Mouse (Mus musculus): ENCODE data around the gene Selenom. TPM values are rescaled to one million over a fixed set of nuclear protein-coding genes. Genes with fewer than 3 reads are reported as not detected.

Gene Selenom
- polyA plus RNA-seq, 1 experiment from 2014 or later: 215 TPM

DNA sequence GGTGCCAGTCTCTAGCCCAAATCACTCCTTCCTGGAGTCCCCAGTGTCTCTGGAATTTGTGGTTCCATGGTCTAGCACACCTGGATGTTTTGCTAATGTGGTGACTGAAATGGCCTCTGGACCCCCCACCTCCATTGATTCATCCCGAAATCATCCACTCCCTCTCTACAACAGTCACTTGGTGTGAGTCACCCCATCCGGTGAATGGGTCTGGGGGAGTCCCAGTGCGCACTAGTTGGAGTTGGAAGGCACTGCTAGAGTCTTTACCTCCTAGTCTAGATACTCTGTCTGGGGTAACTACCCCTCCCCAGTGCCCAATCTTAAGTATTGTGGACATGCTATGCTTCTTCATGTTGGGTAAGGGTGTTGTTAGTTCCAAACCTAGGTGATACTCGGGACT lies 23.9 kb downstream of the Selenom start:
- peaks cover 32% of the 10 kb centered on the region for H3K4me1 ChIP-seq (ENCODE audit: control insufficient read depth, insufficient read depth, low read length)
- H3K4me3 ChIP-seq (ENCODE audit: low read depth, low read length): peak overlapping the region; percentile 68
- peak overlapping the region; percentile 68 for H3K4me2 ChIP-seq (ENCODE audit: low read depth, low read length)
- peaks cover 7% of the 10 kb centered on the region; the same call in 1 of the 2 replicates for H3K36me3 ChIP-seq (ENCODE audit: control insufficient read depth, insufficient read depth, low read length)
- no peaks in the 10 kb centered on the region for H3K9me3 ChIP-seq (ENCODE audit: control insufficient read depth, low read length)
- WGBS: 61% methylated on average over 4 of the region's 4 CpGs
- H3K9ac ChIP-seq (ENCODE audit: low read depth, low read length): peak overlapping the region; percentile 76
- H3K27ac ChIP-seq (replicated peaks; ENCODE audit: low read depth, low read length): peak overlapping the region; percentile 35; the same call in 1 of the 2 replicates
- no peaks in the 10 kb centered on the region for H3K27me3 ChIP-seq (replicated peaks; ENCODE audit: control insufficient read depth, insufficient read depth, low read length)
- ATAC-seq (ENCODE audit: low read depth) (no peak), DNase-seq (ENCODE audit: low spot score) (no peak)

DNA sequence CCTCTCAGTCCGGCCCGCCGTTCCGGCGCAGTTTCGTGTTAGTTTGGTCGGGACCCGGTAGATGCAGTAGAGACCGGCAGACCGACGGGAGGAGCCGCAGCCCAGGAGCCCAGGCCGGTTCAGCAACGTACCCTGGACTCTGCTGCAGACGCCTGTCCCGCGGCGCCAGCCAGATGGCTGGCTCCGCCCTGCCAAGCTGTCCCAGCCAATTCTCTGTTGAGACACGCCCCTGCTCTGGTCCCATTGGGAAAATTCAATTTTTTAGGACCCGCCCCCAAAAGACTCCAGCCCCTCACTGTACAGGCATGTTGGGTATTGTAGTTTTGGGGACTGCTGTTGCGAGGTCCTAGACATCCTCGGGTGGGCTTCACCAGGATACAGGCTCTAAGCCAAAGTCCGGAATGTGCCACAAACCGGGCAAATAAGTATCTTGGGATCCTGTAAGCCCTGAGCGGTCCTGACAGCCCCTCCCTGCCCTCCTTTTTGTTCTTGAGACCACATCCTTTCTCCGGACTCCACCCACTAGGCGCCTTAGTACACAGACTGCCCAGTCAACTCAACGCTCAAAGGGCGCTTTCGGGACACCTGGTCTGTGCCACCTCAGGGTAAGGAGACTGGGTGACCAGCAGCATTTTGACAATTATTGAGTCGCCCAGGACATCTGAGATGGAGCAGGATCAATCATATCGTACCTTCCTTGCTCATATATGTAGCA lies 24.8 kb downstream of the Selenom start:
- Histone ChIP-seq H3K27ac (replicated peaks; ENCODE audit: low read depth, low read length) (peak overlapping the region; percentile 35; the same call in 1 of the 2 replicates), H3K4me2 (ENCODE audit: low read depth, low read length) (peak overlapping the region; percentile 68), H3K27me3 (replicated peaks; ENCODE audit: control insufficient read depth, insufficient read depth, low read length) (no peaks in the 10 kb centered on the region), H3K4me3 (ENCODE audit: low read depth, low read length) (peak overlapping the region; percentile 68), H3K9ac (ENCODE audit: low read depth, low read length) (peak overlapping the region; percentile 76), H3K4me1 (ENCODE audit: control insufficient read depth, insufficient read depth, low read length) (peaks cover 32% of the 10 kb centered on the region), H3K9me3 (ENCODE audit: control insufficient read depth, low read length) (peaks cover 1% of the 10 kb centered on the region; the same call in 1 of the 2 replicates), H3K36me3 (ENCODE audit: control insufficient read depth, insufficient read depth, low read length) (peaks cover 7% of the 10 kb centered on the region; the same call in 1 of the 2 replicates)
- DNase-seq (ENCODE audit: low spot score): peak; percentile 98
- ATAC-seq (ENCODE audit: low read depth): peak; percentile 90
- 5% methylated on average over 29 of the region's 33 CpGs for WGBS

DNA sequence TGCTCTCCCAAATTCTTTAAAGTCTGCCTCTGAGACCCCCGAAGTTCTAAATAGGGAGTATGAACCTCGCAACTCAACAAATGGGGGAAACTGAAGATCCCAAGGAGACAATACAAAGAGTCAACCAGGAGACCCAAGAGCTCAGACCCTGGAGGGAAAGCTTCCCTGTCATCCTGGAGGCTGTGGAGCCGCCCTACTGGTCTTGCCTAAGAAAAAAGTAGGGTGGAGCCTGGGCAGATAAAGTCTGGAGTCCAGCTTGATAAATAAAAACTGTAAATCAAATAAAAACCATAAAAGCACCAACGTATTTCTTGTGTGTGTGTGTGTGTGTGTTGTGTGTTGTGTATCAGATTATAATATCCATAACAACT lies 25.3 kb downstream of the Selenom start:
- H3K4me2 ChIP-seq (ENCODE audit: low read depth, low read length): peak overlapping the region; percentile 68
- peak overlapping the region; percentile 68 for H3K4me3 ChIP-seq (ENCODE audit: low read depth, low read length)
- WGBS: 82% methylated on average over 4 of the region's 4 CpGs
- ATAC-seq (ENCODE audit: low read depth) (no peak), DNase-seq (ENCODE audit: low spot score) (no peak)
- H3K4me1 ChIP-seq (ENCODE audit: control insufficient read depth, insufficient read depth, low read length): peaks cover 32% of the 10 kb centered on the region
- no peaks in the 10 kb centered on the region for H3K27me3 ChIP-seq (replicated peaks; ENCODE audit: control insufficient read depth, insufficient read depth, low read length)
- peak overlapping the region; percentile 52 for H3K9ac ChIP-seq (ENCODE audit: low read depth, low read length)
- peaks cover 7% of the 10 kb centered on the region; the same call in 1 of the 2 replicates for H3K36me3 ChIP-seq (ENCODE audit: control insufficient read depth, insufficient read depth, low read length)
- H3K9me3 ChIP-seq (ENCODE audit: control insufficient read depth, low read length): peaks cover 7% of the 10 kb centered on the region; the same call in 1 of the 2 replicates
- H3K27ac ChIP-seq (replicated peaks; ENCODE audit: low read depth, low read length): no peak overlapping the region

DNA sequence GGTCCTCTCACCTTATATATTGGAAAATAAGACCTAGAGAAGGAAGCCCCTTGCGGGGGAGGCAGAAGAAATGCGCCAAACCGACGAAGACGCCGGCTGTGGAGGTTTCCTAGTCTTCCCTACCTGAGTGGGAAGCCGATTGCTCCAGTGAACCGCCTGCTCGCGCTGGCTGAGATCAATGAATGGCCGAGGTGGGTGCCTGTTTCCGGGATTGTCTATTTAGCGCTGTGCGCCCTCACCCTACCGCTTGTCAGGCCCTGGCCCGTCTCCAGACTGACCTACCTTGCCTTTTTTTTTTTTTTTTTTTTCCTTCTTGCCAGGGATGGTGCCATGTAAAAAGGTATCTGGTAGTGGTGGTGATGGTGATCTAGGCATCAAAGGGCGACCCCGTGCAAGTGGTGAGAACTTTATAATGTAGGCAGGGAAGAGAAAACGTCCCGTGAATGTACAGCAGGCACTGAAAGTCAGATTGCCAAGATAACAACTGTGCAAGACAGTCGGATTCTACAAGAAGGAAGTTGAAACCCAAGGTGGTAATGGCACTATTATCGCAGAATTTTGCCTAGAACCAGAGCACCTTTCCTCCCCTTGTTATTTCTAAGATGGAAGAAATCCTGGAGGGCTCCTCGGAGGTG lies 26.1 kb downstream of the Selenom start, which contains the start of gene Smtn:
Gene Smtn, minus strand, starts transcription at position 162 of the 635 bp plus-strand sequence.
- no peaks in the 10 kb centered on the region for H3K27me3 ChIP-seq (replicated peaks; ENCODE audit: control insufficient read depth, insufficient read depth, low read length)
- ATAC-seq (ENCODE audit: low read depth): no peak
- peak within 1 kb of the TSS; percentile 68 for H3K4me2 ChIP-seq (ENCODE audit: low read depth, low read length)
- peaks cover 32% of the 10 kb centered on the region for H3K4me1 ChIP-seq (ENCODE audit: control insufficient read depth, insufficient read depth, low read length)
- peaks cover 7% of the 10 kb centered on the region; the same call in 1 of the 2 replicates for H3K9me3 ChIP-seq (ENCODE audit: control insufficient read depth, low read length)
- no peak within 1 kb of the TSS for H3K27ac ChIP-seq (replicated peaks; ENCODE audit: low read depth, low read length)
- peaks cover 7% of the 10 kb centered on the region; the same call in 1 of the 2 replicates for H3K36me3 ChIP-seq (ENCODE audit: control insufficient read depth, insufficient read depth, low read length)
- no peak for DNase-seq (ENCODE audit: low spot score)
- 93% methylated on average over 23 of the region's 23 CpGs for WGBS
- peak within 1 kb of the TSS; percentile 68 for H3K4me3 ChIP-seq (ENCODE audit: low read depth, low read length)
- H3K9ac ChIP-seq (ENCODE audit: low read depth, low read length): peak within 1 kb of the TSS; percentile 52

DNA sequence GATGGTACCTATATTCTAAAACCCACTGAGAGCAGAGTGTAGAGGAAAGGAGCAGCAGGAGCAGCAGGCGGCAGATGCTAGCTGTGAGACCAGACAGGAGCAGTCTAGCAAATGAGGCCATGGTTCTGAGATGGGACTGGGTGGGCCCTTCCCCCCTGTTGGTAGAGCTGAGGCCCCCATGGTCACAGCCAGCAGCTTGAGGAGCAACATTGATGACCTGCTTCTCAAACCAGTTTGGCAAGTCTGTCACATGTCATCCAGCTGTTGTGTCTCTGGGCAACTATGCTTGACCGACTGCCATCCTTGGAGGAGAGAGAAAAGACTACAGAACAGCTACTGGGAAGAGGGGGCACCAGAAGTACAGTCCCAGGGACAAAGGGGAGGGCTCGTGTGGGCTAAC lies 27.4 kb downstream of the Selenom start:
- peak overlapping the region; percentile 82; the same call in 1 of the 2 replicates for H3K27ac ChIP-seq (replicated peaks; ENCODE audit: low read depth, low read length)

DNA sequence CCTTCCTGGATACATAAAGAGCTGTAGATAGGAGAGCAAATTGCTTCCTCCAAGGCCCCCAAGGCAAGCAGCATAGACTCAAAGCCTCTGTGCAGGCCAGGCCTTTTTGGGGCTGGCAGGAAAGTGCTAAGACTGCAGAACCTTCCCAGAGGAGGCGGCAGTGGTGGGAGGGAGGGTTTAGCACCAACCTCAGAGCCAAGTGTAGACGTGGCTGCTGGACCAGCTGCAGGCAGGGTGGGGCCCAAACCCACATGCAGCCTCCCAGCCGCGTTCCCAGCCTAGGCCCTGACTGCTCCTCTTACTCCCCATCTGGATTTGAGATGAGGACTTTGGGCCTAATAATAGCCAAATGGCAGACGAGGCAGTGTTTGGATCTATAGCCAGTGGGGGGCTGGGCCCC lies 28.5 kb downstream of the Selenom start:
- H3K27ac ChIP-seq (replicated peaks; ENCODE audit: low read depth, low read length): peak overlapping the region; percentile 82
- H3K9ac ChIP-seq (ENCODE audit: low read depth, low read length): peak overlapping the region; percentile 26
- WGBS: 25% methylated on average over 5 of the region's 5 CpGs
- peak; percentile 90 for DNase-seq (ENCODE audit: low spot score)
- no peaks in the 10 kb centered on the region for H3K27me3 ChIP-seq (replicated peaks; ENCODE audit: control insufficient read depth, insufficient read depth, low read length)
- H3K4me1 ChIP-seq (ENCODE audit: control insufficient read depth, insufficient read depth, low read length): peaks cover 24% of the 10 kb centered on the region
- no peaks in the 10 kb centered on the region for H3K36me3 ChIP-seq (ENCODE audit: control insufficient read depth, insufficient read depth, low read length)
- no peak overlapping the region for H3K4me3 ChIP-seq (ENCODE audit: low read depth, low read length)
- no peak for ATAC-seq (ENCODE audit: low read depth)
- no peak overlapping the region for H3K4me2 ChIP-seq (ENCODE audit: low read depth, low read length)
- peaks cover 7% of the 10 kb centered on the region; the same call in 1 of the 2 replicates for H3K9me3 ChIP-seq (ENCODE audit: control insufficient read depth, low read length)

More for the DNA sequence above, 27.4 kb downstream of the Selenom start:
- WGBS: 59% methylated on average over 3 of the region's 3 CpGs
- Histone ChIP-seq H3K9me3 (ENCODE audit: control insufficient read depth, low read length) (peaks cover 7% of the 10 kb centered on the region; the same call in 1 of the 2 replicates), H3K4me2 (ENCODE audit: low read depth, low read length) (no peak overlapping the region), H3K4me1 (ENCODE audit: control insufficient read depth, insufficient read depth, low read length) (peaks cover 30% of the 10 kb centered on the region), H3K36me3 (ENCODE audit: control insufficient read depth, insufficient read depth, low read length) (peaks cover 2% of the 10 kb centered on the region; the same call in 1 of the 2 replicates), H3K9ac (ENCODE audit: low read depth, low read length) (no peak overlapping the region), H3K27me3 (replicated peaks; ENCODE audit: control insufficient read depth, insufficient read depth, low read length) (no peaks in the 10 kb centered on the region), H3K4me3 (ENCODE audit: low read depth, low read length) (no peak overlapping the region)
- ATAC-seq (ENCODE audit: low read depth): no peak
- no peak for DNase-seq (ENCODE audit: low spot score)

DNA sequence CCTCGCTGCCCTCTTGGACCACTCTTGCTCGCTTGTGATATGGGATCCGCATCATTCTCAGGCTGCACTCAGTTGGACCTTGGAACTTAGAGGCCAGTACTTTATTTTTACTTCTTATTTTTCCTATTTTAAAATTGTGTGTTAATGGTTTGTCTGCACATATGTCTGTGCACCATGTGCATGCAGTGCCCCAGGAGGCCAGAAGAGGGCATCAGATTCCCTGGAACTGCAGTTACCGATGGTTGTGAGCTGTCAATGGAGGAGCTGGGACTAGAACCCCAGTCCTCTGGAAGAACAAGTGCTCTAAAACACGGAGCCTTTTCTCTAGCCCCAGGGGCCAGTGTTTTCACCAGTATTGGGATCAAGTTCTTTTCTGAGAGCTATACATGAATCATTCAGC lies 29.9 kb downstream of the Selenom start:
- Histone ChIP-seq H3K4me2 (ENCODE audit: low read depth, low read length) (no peak overlapping the region), H3K9me3 (ENCODE audit: control insufficient read depth, low read length) (peaks cover 7% of the 10 kb centered on the region; the same call in 1 of the 2 replicates), H3K4me1 (ENCODE audit: control insufficient read depth, insufficient read depth, low read length) (peaks cover 18% of the 10 kb centered on the region), H3K9ac (ENCODE audit: low read depth, low read length) (no peak overlapping the region), H3K27me3 (replicated peaks; ENCODE audit: control insufficient read depth, insufficient read depth, low read length) (no peaks in the 10 kb centered on the region), H3K36me3 (ENCODE audit: control insufficient read depth, insufficient read depth, low read length) (no peaks in the 10 kb centered on the region), H3K4me3 (ENCODE audit: low read depth, low read length) (no peak overlapping the region), H3K27ac (replicated peaks; ENCODE audit: low read depth, low read length) (no peak overlapping the region)
- no peak for ATAC-seq (ENCODE audit: low read depth)
- DNase-seq (ENCODE audit: low spot score): no peak
- WGBS: 96% methylated on average over 5 of the region's 5 CpGs

DNA sequence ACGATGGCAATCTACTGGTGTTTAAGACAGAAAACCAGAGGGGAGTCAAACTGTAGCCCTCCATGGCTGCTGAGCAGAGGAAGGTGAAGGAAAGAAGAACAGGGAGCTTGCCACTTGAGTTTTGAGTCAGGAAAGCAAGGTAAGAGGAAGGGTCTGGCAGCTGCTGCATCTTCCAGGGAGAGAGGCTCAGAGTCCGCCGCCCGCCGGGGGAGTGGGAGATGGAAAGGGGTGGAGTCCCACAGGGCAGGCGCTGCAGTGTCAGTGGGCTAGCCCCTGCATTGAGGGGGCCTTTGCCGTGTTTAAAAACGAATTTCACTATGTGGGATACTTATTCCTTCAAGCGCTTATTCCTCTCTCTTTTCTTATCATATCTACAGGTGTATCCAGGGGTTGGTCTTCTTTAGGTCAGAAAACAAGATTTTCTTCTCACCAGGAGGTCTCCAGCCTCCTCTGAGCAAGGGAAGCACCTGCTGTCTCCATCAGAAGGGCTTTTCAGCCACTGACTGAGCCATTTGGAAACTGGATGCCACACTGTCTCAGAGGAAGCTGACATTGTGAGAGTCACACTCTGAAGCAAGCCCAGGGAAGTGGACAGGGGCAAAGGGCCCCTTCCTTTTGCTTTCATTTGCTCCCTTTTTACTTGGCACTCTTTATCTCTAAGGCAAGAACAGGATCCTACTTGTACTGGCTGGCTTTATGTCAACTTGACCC lies 31.2 kb downstream of the Selenom start:
- Histone ChIP-seq H3K9ac (ENCODE audit: low read depth, low read length) (no peak overlapping the region), H3K4me3 (ENCODE audit: low read depth, low read length) (no peak overlapping the region), H3K4me1 (ENCODE audit: control insufficient read depth, insufficient read depth, low read length) (peaks cover 18% of the 10 kb centered on the region), H3K27me3 (replicated peaks; ENCODE audit: control insufficient read depth, insufficient read depth, low read length) (no peaks in the 10 kb centered on the region), H3K9me3 (ENCODE audit: control insufficient read depth, low read length) (peaks cover 7% of the 10 kb centered on the region; the same call in 1 of the 2 replicates), H3K36me3 (ENCODE audit: control insufficient read depth, insufficient read depth, low read length) (no peaks in the 10 kb centered on the region), H3K4me2 (ENCODE audit: low read depth, low read length) (no peak overlapping the region), H3K27ac (replicated peaks; ENCODE audit: low read depth, low read length) (no peak overlapping the region; the same call in 1 of the 2 replicates)
- DNase-seq (ENCODE audit: low spot score) (no peak), ATAC-seq (ENCODE audit: low read depth) (no peak)
- 20% methylated on average over 8 of the region's 9 CpGs for WGBS

Data from embryonic facial prominence, embryonic 14.5 days (tissue).